Mouse (Mus musculus): ENCODE measurements at regions not wholly inside any gene's neighbourhood (a gene's known extent, or its start where the extent isn't known, plus 50 kb on each side); places are given as distances from the start of the nearest gene placed in this dataset.

DNA sequence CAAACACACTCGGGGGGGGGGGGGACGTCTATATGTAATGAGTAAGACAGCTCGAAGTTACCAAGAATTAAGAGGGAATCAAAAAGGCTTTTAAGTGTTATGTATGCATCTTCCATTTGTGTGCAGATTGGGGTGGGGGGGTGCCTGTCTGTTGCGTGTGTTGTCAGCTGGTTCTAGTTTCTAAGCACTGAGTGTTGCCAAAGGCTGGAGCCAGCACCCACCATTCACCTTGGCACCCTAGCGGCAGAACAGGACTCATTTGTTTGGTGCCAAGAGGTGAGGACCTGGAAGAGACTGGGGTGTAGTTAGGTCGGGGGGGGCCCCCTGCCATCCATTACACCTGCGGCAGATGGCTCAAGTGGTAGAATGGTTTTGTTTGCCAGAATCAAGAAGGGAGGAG lies 218.4 kb downstream of the Mef2c start:
- TF ChIP-seq CTCF (IDR thresholded peaks at IDR 0.05; ENCODE audit: low read depth, low read length) = no peak
- no peak for TF ChIP-seq POLR2A (IDR thresholded peaks at IDR 0.05; ENCODE audit: insufficient read depth, low read length)

All from ES-Bruce4 (cell line).